Comparison of ENCODE assay signal across 12 mouse cellular contexts in genomic region chr10:94225026-94225750, GRCm38 (mm10). TPM values are rescaled to one million over a fixed set of nuclear protein-coding genes. Genes with fewer than 3 reads are reported as not detected.
DNase-seq lines count a peak whose midpoint lies in the region; ATAC-seq and TF ChIP-seq lines count a peak whose summit lies in the region.
"Had no signal": no experiment of that assay in that cellular context is flagged by ENCODE, and none has a peak within 500 bp of the region (broad histone marks: within the 10 kb centered on the region; RNA-seq: fewer than 3 reads in every experiment).

No protein-coding gene starts in this region.

- no peaks in the 10 kb centered on the region for H3K79me2 ChIP-seq in CH12.LX (replicated peaks; ENCODE audit: control insufficient read depth, extremely low read depth, insufficient read depth, poor library complexity, severe bottlenecking)

- no peak for TF ChIP-seq EP300 in CH12.LX (IDR thresholded peaks at IDR 0.05; ENCODE audit: low read length)

- no peak for DNase-seq in layer of hippocampus, adult 2 months (ENCODE audit: low spot score in 2 of 2)
- DNase-seq in layer of hippocampus, postnatal 25 days (ENCODE audit: extremely low spot score in 1 of 2, low spot score in 1 of 2) = no peak
- DNase-seq in CH12.LX (ENCODE audit: extremely low read depth) = peak; percentile 54
- no peak for DNase-seq in Patski (ENCODE audit: low read depth, low spot score)
- DNase-seq in layer of hippocampus, adult 11-12 months (ENCODE audit: low spot score) = no peak
- DNase-seq in left cerebral cortex, postnatal 4 days = no peak
- DNase-seq: cerebellum, postnatal 36 days; heart, adult 18-20 months had no signal

- intact Hi-C loops in left cerebral cortex, postnatal 4 days (cut with DNase I) = no loop called here

- H3K27me3 ChIP-seq in CH12.LX (replicated peaks) = no peaks in the 10 kb centered on the region
- H3K27me3 ChIP-seq in Patski = no peaks in the 10 kb centered on the region
- H3K27me3 ChIP-seq: forebrain, embryonic 13.5 days; hindbrain, embryonic 15.5 days had no signal

- no peak for TF ChIP-seq POLR2A in CH12.LX (IDR thresholded peaks at IDR 0.05; ENCODE audit: low read depth, low read length)

- H3K36me3 ChIP-seq in CH12.LX (replicated peaks in 1 of 2; ENCODE audit: control insufficient read depth in 1 of 2, insufficient read depth in 1 of 2, low read length in 1 of 2) = peaks cover 2 to 24% of the 10 kb centered on the region in 2 experiments

- CTCF ChIA-PET in Patski (lab: Charles Lee) = interaction anchor here (0.6 kb wide), 1 partner anchor 11 kb away, joined by 4 read pairs; no protein-coding TSS in a partner anchor

- peak; percentile 47 for ATAC-seq in Patski
- 0 out of 2 replicates have a peak, but pooled peaks have one; percentile 55 for ATAC-seq in megakaryocyte-erythroid progenitor cell, adult 5-6 weeks (replicated peaks; ENCODE audit: low FRiP score, low TSS enrichment, poor library complexity, severe bottlenecking)
- ATAC-seq: forebrain, embryonic 13.5 days had no signal

- TF ChIP-seq CTCF in layer of hippocampus, adult 2 months (conservative IDR thresholded peaks at IDR 0.05) = peak; percentile 59
- peak in 1 of 2 experiments; percentile 65; a peak in 3 of 4 replicates for TF ChIP-seq CTCF in CH12.LX (conservative IDR thresholded peaks at IDR 0.05 in 1 of 2, IDR thresholded peaks at IDR 0.05 in 1 of 2; ENCODE audit: low read depth in 2 of 2, low read length in 2 of 2)
- TF ChIP-seq CTCF in Patski (IDR thresholded peaks at IDR 0.05) = peak; percentile 52

- H3K9ac ChIP-seq in CH12.LX (ENCODE audit: insufficient read depth, low read depth) = no peak overlapping the region
- H3K9ac ChIP-seq: forebrain, embryonic 13.5 days; hindbrain, embryonic 15.5 days had no signal

- TF ChIP-seq RAD21 in CH12.LX (IDR thresholded peaks at IDR 0.05; ENCODE audit: low read depth, low read length) = peak; percentile 65

- POLR2A ChIA-PET in Patski (lab: Charles Lee) = no interaction called here

- dilution Hi-C loops in CH12.LX (cut with MboI; ENCODE audit: extremely low pct_ligation_motif_present, extremely low pct_unique_long_range_greater_than_20kb, low sequenced_read_pairs) = no loop called here

- in situ Hi-C loops in CH12.LX (cut with MboI; ENCODE audit: low pct_ligation_motif_present, low pct_unique_long_range_greater_than_20kb, low sequenced_read_pairs) (loop anchor here (10.0 kb wide), 1 partner anchor 380 kb away; no protein-coding TSS in a partner anchor), Patski (cut with MboI; ENCODE audit: low pct_unique_long_range_greater_than_20kb) (no loop called here)

- H3K9me3 ChIP-seq in CH12.LX (replicated peaks; ENCODE audit: low read length) = no peaks in the 10 kb centered on the region
- H3K9me3 ChIP-seq: forebrain, embryonic 13.5 days; hindbrain, embryonic 15.5 days had no signal

- no peak overlapping the region for H3K27ac ChIP-seq in layer of hippocampus, adult 2 months
- no peak overlapping the region for H3K27ac ChIP-seq in CH12.LX (ENCODE audit: insufficient read depth, low read depth)
- H3K27ac ChIP-seq: forebrain, embryonic 13.5 days; hindbrain, embryonic 15.5 days; macrophage had no signal

- H3K4me3 ChIP-seq in layer of hippocampus, adult 2 months = no peak overlapping the region
- H3K4me3 ChIP-seq in CH12.LX (replicated peaks in 1 of 3; ENCODE audit: low read depth in 2 of 3, low read length in 2 of 3, poor library complexity in 1 of 3) = no peak overlapping the region
- H3K4me3 ChIP-seq: forebrain, embryonic 13.5 days; hindbrain, embryonic 15.5 days had no signal

- H3K4me2 ChIP-seq in CH12.LX (ENCODE audit: insufficient read depth, low read depth, poor library complexity, severe bottlenecking) = no peak overlapping the region
- H3K4me2 ChIP-seq: forebrain, embryonic 13.5 days; hindbrain, embryonic 15.5 days had no signal

- no peaks in the 10 kb centered on the region for H3K4me1 ChIP-seq in CH12.LX (ENCODE audit: control insufficient read depth in 1 of 2, insufficient read depth in 2 of 2)

TF ChIP-seq in CH12.LX, 34 proteins besides CTCF, POLR2A, EP300 and RAD21:
- no peak for TF ChIP-seq NRF1 (IDR thresholded peaks at IDR 0.05; ENCODE audit: low read depth, low read length)
- no peak for TF ChIP-seq ETS1 (conservative IDR thresholded peaks at IDR 0.05; ENCODE audit: low read depth, low read length)
- no peak for TF ChIP-seq MYC (IDR thresholded peaks at IDR 0.05; ENCODE audit: low read depth, low read length)
- no peak for TF ChIP-seq GABPA (IDR thresholded peaks at IDR 0.05; ENCODE audit: insufficient replicate concordance, low read depth, low read length)
- peak; percentile 27; the same call in 1 of the 2 replicates for TF ChIP-seq ZC3H11A (IDR thresholded peaks at IDR 0.05; ENCODE audit: low read depth, low read length)
- peak; percentile 82 for TF ChIP-seq SMC3 (IDR thresholded peaks at IDR 0.05; ENCODE audit: low read depth, low read length)
TF ChIP-seq in CH12.LX: peak in this region for 2.

RNA-seq across cellular contexts. Expression of gene Ndufa12, which starts 26.7 kb away (rescaled TPM):
- 100 to 1,000 TPM; 249 to 253 TPM for total RNA-seq in layer of hippocampus, adult 2 months (2021)
- total RNA-seq in layer of hippocampus, postnatal 25 days (2021) = 100 to 1,000 TPM; 248 to 264 TPM
- total RNA-seq in CH12.LX (2012; rRNA removed) = 340 and 390 TPM in 2 replicates
- 344 and 367 TPM in 2 replicates for total RNA-seq in CH12.LX (2014; rRNA removed)
- polyA plus RNA-seq in CH12.LX (2012; ENCODE audit: insufficient read length, low read depth) = 215 and 231 TPM in 2 replicates
- 231 TPM for polyA plus RNA-seq in Patski (2021)
- total RNA-seq in megakaryocyte-erythroid progenitor cell, adult 5-6 weeks (2014; fragmentation: Nextera tagmentation) = 213 and 250 TPM in 2 replicates
- total RNA-seq in megakaryocyte-erythroid progenitor cell, adult 5-6 weeks (2017) = 394 and 524 TPM in 2 replicates
- 100 to 1,000 TPM; 178 to 195 TPM for total RNA-seq in left cerebral cortex, postnatal 4 days (2021)
